ENCODE assay signal across 21 mouse cellular contexts in genomic region chr1:187841629-187842028, GRCm38 (mm10).
DNase-seq lines count a peak whose midpoint lies in the region; ATAC-seq lines count a peak whose summit lies in the region.
"Had no signal": no experiment of that assay in that cellular context is flagged by ENCODE, and none has a peak within 500 bp of the region (broad histone marks: within the 10 kb centered on the region; RNA-seq: fewer than 3 reads in every experiment).

No protein-coding gene starts in this region.

- DNase-seq in heart, adult 11 months, result peak; percentile 87
- peak; percentile 53 for DNase-seq in midbrain, embryonic 11.5 days (ENCODE audit: low spot score, missing footprints)
- DNase-seq in cerebellum, adult 9-10 months, result no peak
- no peak for DNase-seq in right cerebral cortex, postnatal 4 days
- DNase-seq: adrenal gland, adult 8-10 months; adrenal gland, postnatal 36 days; B cell, adult 2 months; cerebellum, adult 2 months; cerebellum, postnatal 25 days; gastrocnemius, postnatal 10 days had no signal

- no peaks in the 10 kb centered on the region for H3K27me3 ChIP-seq in heart, embryonic 11.5 days (ENCODE audit: control insufficient read depth, insufficient read depth, low read length)
- H3K27me3 ChIP-seq in midbrain, embryonic 11.5 days (ENCODE audit: control insufficient read depth, insufficient read depth, low read length), result no peaks in the 10 kb centered on the region
- no peaks in the 10 kb centered on the region for H3K27me3 ChIP-seq in midbrain, embryonic 15.5 days (replicated peaks)
- no peaks in the 10 kb centered on the region for H3K27me3 ChIP-seq in heart, embryonic 14.5 days (ENCODE audit: control insufficient read depth, insufficient read depth, low read length)
- H3K27me3 ChIP-seq: embryonic facial prominence, embryonic 12.5 days; hindbrain, embryonic 12.5 days had no signal

- no peak for ATAC-seq in heart, embryonic 11.5 days (replicated peaks; ENCODE audit: insufficient number of reproducible peaks, low FRiP score, low TSS enrichment)
- ATAC-seq in midbrain, embryonic 11.5 days (ENCODE audit: low FRiP score), result no peak
- no peak for ATAC-seq in midbrain, embryonic 15.5 days (replicated peaks)
- ATAC-seq in heart, embryonic 14.5 days (ENCODE audit: insufficient number of reproducible peaks, insufficient read depth, low FRiP score, low read depth), result no peak
- ATAC-seq: CD4-positive, CD25-positive, alpha-beta regulatory T cell, adult 4 months; forebrain, embryonic 15.5 days; hindbrain, embryonic 16.5 days; inflammation-experienced regulatory T-cells, adult 6 months; intestine, postnatal 0 days had no signal

- H3K4me3 ChIP-seq in heart, embryonic 11.5 days (ENCODE audit: low read depth, low read length), result no peak overlapping the region
- no peak overlapping the region for H3K4me3 ChIP-seq in midbrain, embryonic 11.5 days (ENCODE audit: low read depth, low read length)
- H3K4me3 ChIP-seq in midbrain, embryonic 15.5 days, result no peak overlapping the region
- no peak overlapping the region for H3K4me3 ChIP-seq in heart, embryonic 14.5 days (ENCODE audit: control insufficient read depth in 1 of 2, insufficient read depth in 1 of 2, low read depth in 1 of 2, low read length in 2 of 2)
- H3K4me3 ChIP-seq: embryonic facial prominence, embryonic 12.5 days; forebrain, embryonic 15.5 days; hindbrain, embryonic 12.5 days had no signal

- H3K4me2 ChIP-seq in heart, embryonic 11.5 days, result no peak overlapping the region
- no peak overlapping the region for H3K4me2 ChIP-seq in midbrain, embryonic 11.5 days
- no peak overlapping the region for H3K4me2 ChIP-seq in midbrain, embryonic 15.5 days
- H3K4me2 ChIP-seq in heart, embryonic 14.5 days (ENCODE audit: low read length), result no peak overlapping the region
- H3K4me2 ChIP-seq: embryonic facial prominence, embryonic 12.5 days; forebrain, embryonic 15.5 days; hindbrain, embryonic 12.5 days had no signal

- no peaks in the 10 kb centered on the region for H3K36me3 ChIP-seq in heart, embryonic 11.5 days (ENCODE audit: control insufficient read depth, insufficient read depth, low read length)
- H3K36me3 ChIP-seq in midbrain, embryonic 11.5 days (ENCODE audit: control insufficient read depth, insufficient read depth, low read length), result no peaks in the 10 kb centered on the region
- no peaks in the 10 kb centered on the region for H3K36me3 ChIP-seq in midbrain, embryonic 15.5 days (replicated peaks)
- H3K36me3 ChIP-seq in heart, embryonic 14.5 days (ENCODE audit: control insufficient read depth, insufficient read depth, low read length), result no peaks in the 10 kb centered on the region
- H3K36me3 ChIP-seq: embryonic facial prominence, embryonic 12.5 days; forebrain, embryonic 15.5 days; G1E; hindbrain, embryonic 12.5 days had no signal

- peaks cover 8% of the 10 kb centered on the region; the same call in 1 of the 2 replicates for H3K4me1 ChIP-seq in heart, embryonic 11.5 days (ENCODE audit: control insufficient read depth, insufficient read depth, low read length)
- H3K4me1 ChIP-seq in midbrain, embryonic 11.5 days (ENCODE audit: control insufficient read depth, insufficient read depth, low read length), result peaks cover 5% of the 10 kb centered on the region
- H3K4me1 ChIP-seq in midbrain, embryonic 15.5 days, result peaks cover 5% of the 10 kb centered on the region; the same call in 1 of the 2 replicates
- peaks cover 9 to 21% of the 10 kb centered on the region in 2 experiments for H3K4me1 ChIP-seq in heart, embryonic 14.5 days (ENCODE audit: control insufficient read depth in 2 of 2, insufficient read depth in 2 of 2, low read length in 2 of 2)
- H3K4me1 ChIP-seq: hindbrain, embryonic 12.5 days had no signal

- H3K9ac ChIP-seq in heart, embryonic 11.5 days (ENCODE audit: low read depth, low read length), result no peak overlapping the region
- H3K9ac ChIP-seq in midbrain, embryonic 11.5 days (ENCODE audit: low read length), result no peak overlapping the region
- no peak overlapping the region for H3K9ac ChIP-seq in midbrain, embryonic 15.5 days
- H3K9ac ChIP-seq in heart, embryonic 14.5 days (ENCODE audit: low read length), result no peak overlapping the region
- H3K9ac ChIP-seq: embryonic facial prominence, embryonic 12.5 days; forebrain, embryonic 15.5 days; hindbrain, embryonic 12.5 days had no signal

- no peak overlapping the region for H3K27ac ChIP-seq in heart, embryonic 11.5 days (ENCODE audit: low read depth, low read length)
- H3K27ac ChIP-seq in midbrain, embryonic 11.5 days (ENCODE audit: low read depth, low read length), result no peak overlapping the region
- no peak overlapping the region for H3K27ac ChIP-seq in midbrain, embryonic 15.5 days
- peak overlapping the region; percentile 70 to 74 for H3K27ac ChIP-seq in heart, embryonic 14.5 days (replicated peaks in 1 of 2; ENCODE audit: control insufficient read depth in 1 of 2, insufficient read depth in 1 of 2, low read depth in 2 of 2, low read length in 2 of 2)
- H3K27ac ChIP-seq: embryonic facial prominence, embryonic 12.5 days; forebrain, embryonic 15.5 days; hindbrain, embryonic 12.5 days had no signal

- 60% methylated on average over 8 of the region's 8 CpGs for WGBS in heart, embryonic 11.5 days (ENCODE audit: insufficient replicate concordance)
- WGBS in midbrain, embryonic 11.5 days, result 79% methylated on average over 8 of the region's 8 CpGs
- WGBS in midbrain, embryonic 15.5 days, result 84% methylated on average over 8 of the region's 8 CpGs
- 56% methylated on average over 8 of the region's 8 CpGs for WGBS in heart, embryonic 14.5 days

- H3K9me3 ChIP-seq in heart, embryonic 11.5 days (replicated peaks; ENCODE audit: control insufficient read depth, low read length), result no peaks in the 10 kb centered on the region
- no peaks in the 10 kb centered on the region for H3K9me3 ChIP-seq in midbrain, embryonic 11.5 days (ENCODE audit: control insufficient read depth, low read length)
- H3K9me3 ChIP-seq in midbrain, embryonic 15.5 days, result no peaks in the 10 kb centered on the region
- H3K9me3 ChIP-seq in heart, embryonic 14.5 days (ENCODE audit: control insufficient read depth, low read length), result no peaks in the 10 kb centered on the region
- H3K9me3 ChIP-seq: embryonic facial prominence, embryonic 12.5 days; forebrain, embryonic 15.5 days; hindbrain, embryonic 12.5 days had no signal

Comparison
In these comparisons a context has a peak if more than half of its experiments do, and no peak if none do; other contexts are left out.
1. H3K27ac ChIP-seq: peak in heart, embryonic 14.5 days (2 of 2); none in heart, embryonic 11.5 days (single experiment), midbrain, embryonic 11.5 days (single experiment) and midbrain, embryonic 15.5 days (single experiment).
2. DNase-seq: peak in heart, adult 11 months (single experiment) and midbrain, embryonic 11.5 days (single experiment); none in cerebellum, adult 9-10 months (single experiment) and right cerebral cortex, postnatal 4 days (single experiment).